Mouse (Mus musculus): ENCODE measurements around the gene Nkx2-5.

DNA sequence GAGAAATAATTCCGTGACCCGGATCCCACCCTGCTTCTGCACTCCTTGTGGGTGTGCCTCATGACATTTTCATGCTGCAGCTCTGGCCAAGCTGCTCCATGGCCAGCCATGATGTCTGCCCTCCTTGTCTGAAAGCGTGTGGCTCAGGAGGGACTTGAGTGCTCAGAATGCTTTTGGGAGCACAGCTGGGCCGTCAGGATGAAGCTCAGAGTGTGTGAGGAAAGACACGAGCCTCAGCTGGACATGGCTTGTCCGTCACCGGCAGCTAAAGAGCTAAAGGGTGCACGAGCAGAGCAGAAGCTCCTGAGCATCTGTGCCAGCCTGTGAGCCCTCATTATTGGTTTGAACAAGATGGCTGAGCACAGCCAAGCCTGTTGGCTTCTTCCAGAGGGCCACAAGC, 28.7 kb upstream of the Nkx2-5 start:
- no peak for TF ChIP-seq POLR2A (IDR thresholded peaks at IDR 0.05; ENCODE audit: low read depth, low read length)
- no peak for TF ChIP-seq CTCF (IDR thresholded peaks at IDR 0.05; ENCODE audit: extremely low read depth, insufficient read length, insufficient replicate concordance, low read depth, low read length)
